Mouse (Mus musculus) limb, embryonic 14.5 days (tissue): ENCODE results near the gene Dnah17. TPM values are rescaled to one million over a fixed set of nuclear protein-coding genes. Genes with fewer than 3 reads are reported as not detected.

Source experiments
- ATAC-seq: fragments of 200-750 bp; cut with Nextera tagmentation; 2 replicates; pipeline ENCODE4 v1.8.0; 2017; ENCODE audit warnings: low read depth, moderate number of reproducible peaks, moderate TSS enrichment; ENCODE audit not compliant: low FRiP score
- DNase-seq: peaks from one replicate; pipeline ENCODE4 v3.0.0-alpha.2; 2015; ENCODE audit warnings: low spot score
- H3K27ac ChIP-seq: fragments of 300-500 bp; sonication (generic); replicated peaks from 2 replicates; pipeline ENCODE4 v1.5.1; 2014; ENCODE audit warnings: low read depth, mild to moderate bottlenecking, low read length, moderate library complexity, mixed read lengths
- H3K27me3 ChIP-seq: fragments of 300-500 bp; sonication (generic); 2 replicates; pipeline ENCODE4 v1.6.1; 2014; ENCODE audit warnings: low read length, mixed read lengths; ENCODE audit not compliant: control insufficient read depth, insufficient read depth
- H3K36me3 ChIP-seq: fragments of 300-500 bp; sonication (generic); 2 replicates; pipeline ENCODE4 v1.6.1; 2014; ENCODE audit warnings: mild to moderate bottlenecking, low read length, moderate library complexity, mixed read lengths; ENCODE audit not compliant: control insufficient read depth, insufficient read depth
- H3K4me1 ChIP-seq: fragments of 300-500 bp; sonication (generic); 2 replicates; pipeline ENCODE4 v1.6.1; 2014; ENCODE audit warnings: antibody characterized with exemption, low read length, mixed read lengths; ENCODE audit not compliant: control insufficient read depth, insufficient read depth
- H3K4me2 ChIP-seq: fragments of 300-500 bp; sonication (generic); replicated peaks from 2 replicates; pipeline ENCODE4 v1.6.1; 2014; ENCODE audit warnings: low read depth, mild to moderate bottlenecking, low read length, moderate library complexity; ENCODE audit not compliant: severe bottlenecking
- H3K4me3 ChIP-seq: fragments of 300-500 bp; sonication (generic); replicated peaks from 2 replicates; pipeline ENCODE4 v1.5.1; 2014; ENCODE audit warnings: low read length
- H3K9ac ChIP-seq: fragments of 300-500 bp; sonication (generic); 2 replicates; pipeline ENCODE4 v1.6.1; 2014; ENCODE audit warnings: mild to moderate bottlenecking, low read depth, low read length, moderate library complexity; ENCODE audit not compliant: severe bottlenecking
- H3K9me3 ChIP-seq: fragments of 300-500 bp; sonication (generic); 2 replicates; pipeline ENCODE4 v1.6.1; 2016; ENCODE audit warnings: low read length; ENCODE audit not compliant: control insufficient read depth
- POLR2A ChIP-seq: fragments of 200-500 bp; IDR thresholded peaks from 2 replicates; pipeline ENCODE4 v1.8.0; 2012; ENCODE audit warnings: inconsistent platforms, mild to moderate bottlenecking, moderate library complexity, borderline replicate concordance; ENCODE audit not compliant: insufficient read depth, insufficient read length; ENCODE audit errors: extremely low read depth
- WGBS: fragments of 180-500 bp; shearing (Covaris S2); extraction: QIAGEN DNeasy Blood & Tissue Kit; methylation state at CpG from one replicate; pipeline ENCODE4 v1.1.7; 2014; 5-methylcytosine and 5-hydroxymethylcytosine counted together
- polyA plus RNA-seq, 2 experiments: library from polyadenylated mRNA; depleted of rRNA in 1 of 2; stranded (reverse) in 1 of 2; unstranded in 1 of 2; fragments of >200 nt; fragmentation: Nextera tagmentation in 1 of 2; extraction: Ambion mirVana in 1 of 2; gene quantifications; 2 replicates each; pipeline versions ENCODE4 v1.2.1 to v1.2.3; 2012 to 2014

Gene Dnah17
- polyA plus RNA-seq, 2 experiments = 0.10 to 0.11 TPM

DNA sequence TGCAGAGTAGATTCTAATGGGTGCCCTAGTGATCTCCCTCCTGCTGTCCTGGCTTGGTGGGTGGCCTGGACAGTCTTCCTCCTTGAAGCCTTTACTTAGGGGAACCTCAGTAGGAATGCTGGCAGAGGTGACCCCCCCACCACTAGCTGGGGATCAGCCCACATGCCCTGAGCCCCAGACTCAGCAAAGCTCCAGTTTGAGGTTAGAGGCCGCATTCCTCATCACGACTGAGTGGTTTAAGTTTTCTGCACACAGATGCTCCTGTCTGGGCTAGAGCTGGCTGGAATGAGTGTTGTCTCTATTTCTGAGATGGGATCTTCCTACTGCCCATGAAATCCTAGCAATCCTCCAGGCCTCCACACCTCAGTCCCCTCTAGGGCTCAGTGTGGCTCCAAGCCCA is 106.3 kb downstream of the Dnah17 start:
- Histone ChIP-seq H3K27ac (no peak overlapping the region), H3K4me3 (no peak overlapping the region), H3K9ac (no peak overlapping the region), H3K36me3 (peaks cover 39% of the 10 kb centered on the region), H3K4me2 (no peak overlapping the region), H3K27me3 (no peaks in the 10 kb centered on the region), H3K9me3 (no peaks in the 10 kb centered on the region), H3K4me1 (no peaks in the 10 kb centered on the region)
- no peak for TF ChIP-seq POLR2A
- no peak for DNase-seq
- no peak for ATAC-seq
- 74% methylated on average over 2 of the region's 2 CpGs for WGBS

DNA sequence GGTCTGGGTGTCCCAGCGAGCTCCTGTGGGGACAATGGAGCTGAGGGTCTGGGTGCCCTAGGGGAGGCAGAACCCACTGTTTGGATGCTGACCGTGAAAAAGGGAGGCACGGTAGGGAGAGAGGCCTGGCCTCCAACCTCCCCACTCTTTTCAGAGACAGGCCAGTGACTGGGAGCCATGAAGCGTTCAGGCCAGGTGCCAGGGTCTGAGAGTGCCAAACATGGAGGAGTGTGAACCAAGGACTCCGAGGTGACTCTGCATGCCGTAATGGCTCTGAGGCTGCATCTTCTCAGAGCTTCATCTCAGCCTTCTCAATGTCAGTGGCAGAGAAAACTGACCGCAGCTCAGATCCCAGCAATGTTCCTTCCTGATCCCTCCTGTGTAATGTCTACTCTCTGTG is 107.0 kb downstream of the Dnah17 start:
- no peaks in the 10 kb centered on the region for H3K27me3 ChIP-seq
- TF ChIP-seq POLR2A = no peak
- H3K36me3 ChIP-seq = peaks cover 39% of the 10 kb centered on the region
- no peak overlapping the region for H3K27ac ChIP-seq
- no peak overlapping the region for H3K4me3 ChIP-seq
- no peak overlapping the region for H3K4me2 ChIP-seq
- H3K4me1 ChIP-seq = no peaks in the 10 kb centered on the region
- DNase-seq (no peak), ATAC-seq (no peak)
- WGBS = 96% methylated on average over 7 of the region's 7 CpGs
- no peak overlapping the region for H3K9ac ChIP-seq
- H3K9me3 ChIP-seq = no peaks in the 10 kb centered on the region

DNA sequence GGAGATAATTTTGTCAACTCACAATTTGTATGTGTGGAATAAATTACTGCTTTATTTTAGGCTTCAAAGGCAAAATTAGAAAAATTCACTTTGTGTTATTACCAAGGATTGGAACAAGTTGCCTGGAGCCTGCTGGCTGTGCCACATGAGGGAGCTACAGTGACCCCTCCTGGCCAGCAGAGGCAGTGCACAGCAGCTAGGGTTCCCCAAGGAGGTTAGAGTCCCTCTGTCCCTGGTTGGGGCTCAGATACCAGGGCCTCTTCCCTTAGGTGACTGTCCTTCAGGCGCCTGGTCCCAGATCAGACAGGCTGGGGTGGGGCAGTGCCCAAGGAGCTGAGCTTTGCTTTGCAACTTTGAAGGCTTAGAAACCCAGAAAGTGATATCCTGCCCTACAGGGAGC is 108.6 kb downstream of the Dnah17 start:
- Histone ChIP-seq H3K9ac (no peak overlapping the region), H3K36me3 (peaks cover 44% of the 10 kb centered on the region), H3K4me2 (no peak overlapping the region), H3K4me1 (no peaks in the 10 kb centered on the region), H3K9me3 (no peaks in the 10 kb centered on the region), H3K4me3 (no peak overlapping the region), H3K27me3 (no peaks in the 10 kb centered on the region), H3K27ac (no peak overlapping the region)
- peak; percentile 59 for DNase-seq
- ATAC-seq = no peak
- WGBS = 80% methylated on average over 1 of the region's 1 CpGs
- TF ChIP-seq POLR2A = no peak

DNA sequence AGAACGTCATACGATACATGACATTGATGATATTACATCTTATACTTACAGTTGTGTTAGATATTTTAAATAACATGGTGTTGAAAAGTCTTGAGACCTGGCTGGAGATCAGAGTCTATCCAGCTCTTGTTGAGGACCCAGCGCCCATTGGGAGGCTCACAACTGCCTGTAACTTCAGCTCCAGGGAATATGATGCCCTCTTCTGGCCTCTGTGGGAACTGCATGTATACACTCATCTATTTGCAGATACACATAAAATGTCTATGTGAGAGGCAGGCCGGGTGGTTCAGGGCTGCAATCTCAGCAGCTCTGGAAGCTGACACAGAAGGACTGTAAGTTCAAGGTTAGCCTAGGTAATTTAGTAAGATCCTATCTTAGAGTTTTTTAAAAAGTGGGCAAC is 112.1 kb downstream of the Dnah17 start:
- H3K9me3 ChIP-seq = no peaks in the 10 kb centered on the region
- H3K4me2 ChIP-seq = no peak overlapping the region
- peaks cover 40% of the 10 kb centered on the region for H3K36me3 ChIP-seq
- no peak overlapping the region for H3K27ac ChIP-seq
- no peaks in the 10 kb centered on the region for H3K4me1 ChIP-seq
- no peak overlapping the region for H3K4me3 ChIP-seq
- no peak for TF ChIP-seq POLR2A
- 96% methylated on average over 4 of the region's 4 CpGs for WGBS
- DNase-seq (no peak), ATAC-seq (no peak)
- H3K9ac ChIP-seq = no peak overlapping the region
- no peaks in the 10 kb centered on the region for H3K27me3 ChIP-seq

DNA sequence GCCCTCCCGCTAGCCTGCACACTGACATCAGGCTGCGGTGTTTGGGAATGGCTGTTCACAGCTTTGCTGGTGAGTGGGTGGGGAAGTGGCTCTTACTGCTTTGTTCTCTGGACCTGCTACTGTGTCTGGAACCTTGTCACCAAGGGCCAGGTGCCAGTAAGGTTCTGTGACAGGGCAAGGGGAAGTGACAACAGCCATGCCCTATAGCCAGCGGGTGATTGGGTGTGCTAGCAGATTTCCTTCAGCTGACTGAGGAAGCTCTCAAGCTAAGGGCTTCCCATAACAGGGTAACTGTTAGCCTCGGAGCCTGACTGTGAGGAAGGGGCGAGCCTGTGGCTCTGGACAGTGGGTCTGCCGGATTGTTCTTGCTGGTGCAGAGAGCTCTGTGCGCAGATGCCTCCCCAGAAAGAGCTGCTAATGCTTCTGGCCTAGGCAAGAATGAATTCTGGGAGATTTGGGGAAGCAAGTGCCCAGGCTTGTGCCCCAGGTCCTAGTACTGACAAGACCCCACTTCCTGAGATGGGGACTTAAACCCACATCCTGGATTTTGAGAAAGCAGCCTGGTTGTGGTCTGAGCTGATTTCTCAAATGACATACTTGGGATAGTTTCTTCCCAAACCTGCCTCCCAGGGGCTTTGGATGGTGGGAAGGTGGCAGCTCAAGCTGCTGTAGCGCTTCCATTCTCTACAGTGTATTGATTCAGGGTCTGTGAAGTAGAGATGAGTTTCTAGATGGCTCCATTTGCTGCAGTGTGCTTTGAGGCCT is 114.9 kb downstream of the Dnah17 start:
- H3K9ac ChIP-seq = no peak overlapping the region
- no peak overlapping the region; the same call in 1 of the 2 replicates for H3K27ac ChIP-seq

More for the DNA sequence above, 114.9 kb downstream of the Dnah17 start:
- Histone ChIP-seq H3K27me3 (no peaks in the 10 kb centered on the region), H3K9me3 (no peaks in the 10 kb centered on the region), H3K36me3 (peaks cover 37% of the 10 kb centered on the region), H3K4me1 (no peaks in the 10 kb centered on the region), H3K4me2 (no peak overlapping the region), H3K4me3 (no peak overlapping the region)
- TF ChIP-seq POLR2A = no peak
- no peak for ATAC-seq
- DNase-seq = no peak
- WGBS = 90% methylated on average over 8 of the region's 8 CpGs
